Mouse (Mus musculus): ENCODE results near the gene Armc3. TPM values are rescaled to one million over a fixed set of nuclear protein-coding genes. Genes with fewer than 3 reads are reported as not detected.

Gene Armc3
- polyA plus RNA-seq (2012): not detected in 2 replicates

- Histone ChIP-seq H3K27me3 (ENCODE audit: control insufficient read depth) (peaks cover 4% of the 10 kb centered on the region; the same call in 1 of the 2 replicates), H3K9me3 (ENCODE audit: control insufficient read depth, low read length) (no peaks in the 10 kb centered on the region), H3K36me3 (ENCODE audit: control insufficient read depth) (no peaks in the 10 kb centered on the region), H3K4me1 (ENCODE audit: control insufficient read depth) (peaks cover 5% of the 10 kb centered on the region), H3K4me3 (replicated peaks) (peak within 1 kb of the TSS; percentile 7)
- TF ChIP-seq TAL1 (IDR thresholded peaks at IDR 0.05; ENCODE audit: low read length): no peak
- no peak for TF ChIP-seq GATA1 (IDR thresholded peaks at IDR 0.05; ENCODE audit: low read length)
These were observed at the start of gene Armc3 for GRCm38 (mm10) chr2:19198452-19199365. Armc3 (plus strand) TSS chr2:19199302.

GRCm38 (mm10) chr2:19152687-19153086 is 46.4 kb upstream of the Armc3 start:
- no peaks in the 10 kb centered on the region for H3K36me3 ChIP-seq (ENCODE audit: control insufficient read depth)
- TF ChIP-seq GATA1 (IDR thresholded peaks at IDR 0.05; ENCODE audit: low read length): no peak
- no peak for TF ChIP-seq TAL1 (IDR thresholded peaks at IDR 0.05; ENCODE audit: low read length)
- no peaks in the 10 kb centered on the region for H3K27me3 ChIP-seq (ENCODE audit: control insufficient read depth)
- H3K9me3 ChIP-seq (ENCODE audit: control insufficient read depth, low read length): no peaks in the 10 kb centered on the region
- no peak overlapping the region for H3K4me3 ChIP-seq (replicated peaks)
- H3K4me1 ChIP-seq (ENCODE audit: control insufficient read depth): no peaks in the 10 kb centered on the region

DNA sequence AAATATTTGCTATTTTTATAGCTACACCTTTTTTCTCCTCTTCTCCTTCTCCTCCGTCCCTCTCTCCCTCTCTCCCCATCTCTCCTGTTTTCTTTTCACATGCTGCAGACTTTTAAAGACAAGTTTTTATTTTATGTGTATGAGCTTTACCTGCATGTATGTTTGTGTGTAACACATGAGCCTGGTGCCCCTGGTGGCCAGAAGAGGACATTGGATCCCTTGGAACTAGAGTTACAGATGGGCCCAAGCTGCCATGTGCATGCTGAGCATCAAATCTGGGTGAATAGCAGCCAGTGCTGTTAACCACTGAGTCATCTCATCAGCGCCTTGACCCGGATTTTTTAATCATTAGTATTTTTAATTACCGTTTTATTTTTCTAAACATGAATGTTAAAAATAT is 42.9 kb upstream of the Armc3 start:
- Histone ChIP-seq H3K36me3 (ENCODE audit: control insufficient read depth) (no peaks in the 10 kb centered on the region), H3K9me3 (ENCODE audit: control insufficient read depth, low read length) (no peaks in the 10 kb centered on the region), H3K4me1 (ENCODE audit: control insufficient read depth) (no peaks in the 10 kb centered on the region), H3K4me3 (replicated peaks) (no peak overlapping the region), H3K27me3 (ENCODE audit: control insufficient read depth) (no peaks in the 10 kb centered on the region)
- TF ChIP-seq GATA1 (IDR thresholded peaks at IDR 0.05; ENCODE audit: low read length) (no peak), TAL1 (IDR thresholded peaks at IDR 0.05; ENCODE audit: low read length) (no peak)

GRCm38 (mm10) chr2:19159539-19159938 is 39.6 kb upstream of the Armc3 start:
- H3K4me3 ChIP-seq (replicated peaks): no peak overlapping the region
- H3K36me3 ChIP-seq (ENCODE audit: control insufficient read depth): no peaks in the 10 kb centered on the region
- H3K9me3 ChIP-seq (ENCODE audit: control insufficient read depth, low read length): no peaks in the 10 kb centered on the region
- no peak for TF ChIP-seq GATA1 (IDR thresholded peaks at IDR 0.05; ENCODE audit: low read length)
- no peak for TF ChIP-seq TAL1 (IDR thresholded peaks at IDR 0.05; ENCODE audit: low read length)
- H3K4me1 ChIP-seq (ENCODE audit: control insufficient read depth): no peaks in the 10 kb centered on the region
- H3K27me3 ChIP-seq (ENCODE audit: control insufficient read depth): no peaks in the 10 kb centered on the region

GRCm38 (mm10) chr2:19160368-19161114 is 38.6 kb upstream of the Armc3 start:
- no peak for TF ChIP-seq GATA1 (IDR thresholded peaks at IDR 0.05; ENCODE audit: low read length)
- TF ChIP-seq TAL1 (IDR thresholded peaks at IDR 0.05; ENCODE audit: low read length): no peak
- no peak overlapping the region for H3K4me3 ChIP-seq (replicated peaks)
- no peaks in the 10 kb centered on the region for H3K4me1 ChIP-seq (ENCODE audit: control insufficient read depth)
- H3K9me3 ChIP-seq (ENCODE audit: control insufficient read depth, low read length): no peaks in the 10 kb centered on the region
- H3K36me3 ChIP-seq (ENCODE audit: control insufficient read depth): no peaks in the 10 kb centered on the region
- no peaks in the 10 kb centered on the region for H3K27me3 ChIP-seq (ENCODE audit: control insufficient read depth)

GRCm38 (mm10) chr2:19164234-19164633 is 34.9 kb upstream of the Armc3 start:
- no peak overlapping the region for H3K4me3 ChIP-seq (replicated peaks)
- H3K4me1 ChIP-seq (ENCODE audit: control insufficient read depth): no peaks in the 10 kb centered on the region
- H3K36me3 ChIP-seq (ENCODE audit: control insufficient read depth): no peaks in the 10 kb centered on the region
- no peaks in the 10 kb centered on the region for H3K9me3 ChIP-seq (ENCODE audit: control insufficient read depth, low read length)
- H3K27me3 ChIP-seq (ENCODE audit: control insufficient read depth): no peaks in the 10 kb centered on the region
- no peak for TF ChIP-seq GATA1 (IDR thresholded peaks at IDR 0.05; ENCODE audit: low read length)
- TF ChIP-seq TAL1 (IDR thresholded peaks at IDR 0.05; ENCODE audit: low read length): no peak

GRCm38 (mm10) chr2:19176827-19177236 is 22.3 kb upstream of the Armc3 start:
- H3K27me3 ChIP-seq (ENCODE audit: control insufficient read depth): no peaks in the 10 kb centered on the region
- H3K4me1 ChIP-seq (ENCODE audit: control insufficient read depth): no peaks in the 10 kb centered on the region
- TF ChIP-seq GATA1 (IDR thresholded peaks at IDR 0.05; ENCODE audit: low read length) (no peak), TAL1 (IDR thresholded peaks at IDR 0.05; ENCODE audit: low read length) (no peak)
- H3K9me3 ChIP-seq (ENCODE audit: control insufficient read depth, low read length): 0 out of 2 replicates have a peak, but pooled peaks cover 2% of the 10 kb centered on the region
- H3K36me3 ChIP-seq (ENCODE audit: control insufficient read depth): no peaks in the 10 kb centered on the region
- H3K4me3 ChIP-seq (replicated peaks): no peak overlapping the region

DNA sequence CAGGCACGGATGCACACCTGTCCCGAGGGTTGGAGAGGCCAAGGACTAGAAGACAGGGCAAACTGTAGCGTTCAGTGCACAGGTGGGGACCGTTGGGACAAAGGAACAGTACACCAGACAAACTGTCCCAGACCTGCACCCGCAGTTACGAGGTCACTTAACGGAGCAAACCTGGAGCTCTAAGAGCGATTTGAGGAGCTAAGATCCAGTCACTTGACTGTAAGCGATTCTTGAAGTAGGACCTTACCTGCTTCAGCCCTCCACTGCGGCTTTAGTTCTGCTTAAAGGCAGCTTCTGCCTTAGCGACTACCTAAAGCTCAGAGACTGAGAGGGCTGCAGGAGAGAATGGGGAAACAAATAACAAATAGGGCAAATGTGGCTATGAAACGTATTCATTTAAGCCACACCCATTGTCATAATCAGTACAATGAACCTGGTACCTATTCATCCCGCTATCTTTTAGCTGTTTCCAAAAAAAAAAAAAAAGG is 308 bp downstream of the Armc3 start:
- TF ChIP-seq GATA1 (IDR thresholded peaks at IDR 0.05; ENCODE audit: low read length) (no peak), TAL1 (IDR thresholded peaks at IDR 0.05; ENCODE audit: low read length) (no peak)
- peak overlapping the region; percentile 7 for H3K4me3 ChIP-seq (replicated peaks)
- H3K4me1 ChIP-seq (ENCODE audit: control insufficient read depth): peaks cover 5% of the 10 kb centered on the region
- no peaks in the 10 kb centered on the region for H3K9me3 ChIP-seq (ENCODE audit: control insufficient read depth, low read length)
- no peaks in the 10 kb centered on the region for H3K36me3 ChIP-seq (ENCODE audit: control insufficient read depth)
- H3K27me3 ChIP-seq (ENCODE audit: control insufficient read depth): peaks cover 4% of the 10 kb centered on the region; the same call in 1 of the 2 replicates

- Histone ChIP-seq H3K4me1 (ENCODE audit: control insufficient read depth) (peaks cover 5% of the 10 kb centered on the region), H3K4me3 (replicated peaks) (no peak overlapping the region), H3K36me3 (ENCODE audit: control insufficient read depth) (no peaks in the 10 kb centered on the region), H3K27me3 (ENCODE audit: control insufficient read depth) (peaks cover 4% of the 10 kb centered on the region; the same call in 1 of the 2 replicates), H3K9me3 (ENCODE audit: control insufficient read depth, low read length) (no peaks in the 10 kb centered on the region)
- TF ChIP-seq TAL1 (IDR thresholded peaks at IDR 0.05; ENCODE audit: low read length) (no peak), GATA1 (IDR thresholded peaks at IDR 0.05; ENCODE audit: low read length) (no peak)
These were observed 1.0 kb downstream of the Armc3 start for GRCm38 (mm10) chr2:19200112-19200511.
